ENCODE assay signal across 25 mouse cellular contexts in the genomic region with DNA sequence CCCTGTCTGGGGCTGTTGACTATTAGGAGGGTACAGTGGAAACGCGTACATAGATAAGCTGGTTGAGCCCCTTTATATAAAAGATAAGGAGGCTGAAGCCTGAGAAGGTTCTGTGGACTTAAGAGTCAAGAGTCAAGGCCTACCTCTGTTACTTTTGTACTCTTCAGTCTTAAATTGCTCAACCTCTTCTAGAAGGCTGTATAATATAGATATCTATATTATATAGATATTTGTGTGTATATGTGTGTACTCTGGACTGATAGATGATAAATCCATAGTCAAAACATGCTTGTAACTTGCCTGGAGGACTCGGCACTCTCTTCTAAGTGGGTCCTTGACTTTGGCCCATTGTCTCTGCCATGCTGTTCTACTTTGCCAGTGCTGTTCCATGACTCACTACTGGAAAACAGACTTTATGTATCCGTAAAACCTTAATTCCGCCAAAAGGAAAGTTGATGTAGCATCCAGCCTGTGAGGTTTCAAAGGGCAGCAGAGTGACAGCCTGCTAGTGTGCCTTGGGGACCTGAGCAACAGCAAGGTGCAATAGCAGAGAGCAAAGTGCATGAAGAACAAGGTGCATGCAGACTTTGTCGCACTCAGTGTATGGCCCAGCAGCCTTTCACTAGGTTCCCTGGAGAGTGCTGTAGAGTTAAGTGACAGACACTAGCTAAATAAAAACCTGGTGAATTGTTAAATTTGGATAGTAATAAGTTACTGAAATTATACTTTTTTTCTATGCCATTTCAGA. TPM values are rescaled to one million over a fixed set of nuclear protein-coding genes. Genes with fewer than 3 reads are reported as not detected.
A peak's percentile ranks its signal among the peaks of the same experiment; 100 is the strongest.
DNase-seq lines count a peak whose midpoint lies in the region; ATAC-seq and TF ChIP-seq lines count a peak whose summit lies in the region.
"Had no signal": no experiment of that assay in that cellular context is flagged by ENCODE, and none has a peak within 500 bp of the region (broad histone marks: within the 10 kb centered on the region; RNA-seq: fewer than 3 reads in every experiment).

No protein-coding gene starts in this region.

- no peak overlapping the region for H3K27ac ChIP-seq in kidney, embryonic 16.5 days (ENCODE audit: low read length)
- H3K27ac ChIP-seq in intestine, embryonic 15.5 days = no peak overlapping the region
- peak overlapping the region; percentile 88; the same call in 1 of the 2 replicates for H3K27ac ChIP-seq in small intestine, adult 2 months (ENCODE audit: insufficient read depth, low read depth, low read length)
- no peak overlapping the region for H3K27ac ChIP-seq in cerebellum, adult 2 months (ENCODE audit: insufficient read depth, low read length)
- H3K27ac ChIP-seq: forebrain, embryonic 13.5 days; heart, embryonic 10.5 days; heart, embryonic 15.5 days; hindbrain, embryonic 12.5 days; hindbrain, postnatal 0 days; kidney, postnatal 0 days; midbrain, embryonic 12.5 days; neural tube, embryonic 13.5 days had no signal

- H3K9me3 ChIP-seq in kidney, embryonic 16.5 days (ENCODE audit: low read length) = no peaks in the 10 kb centered on the region
- H3K9me3 ChIP-seq in intestine, embryonic 15.5 days = no peaks in the 10 kb centered on the region
- H3K9me3 ChIP-seq: forebrain, embryonic 13.5 days; heart, embryonic 10.5 days; heart, embryonic 15.5 days; hindbrain, embryonic 12.5 days; megakaryocyte, embryonic 14.5 days; midbrain, embryonic 12.5 days; neural tube, embryonic 13.5 days had no signal

- ATAC-seq in kidney, embryonic 16.5 days (ENCODE audit: low FRiP score, low TSS enrichment) = no peak
- ATAC-seq in intestine, embryonic 15.5 days = peak; percentile 94
- ATAC-seq: CD4-positive, CD25-positive, alpha-beta regulatory T cell, adult 4 months; forebrain, embryonic 13.5 days; hindbrain, postnatal 0 days; lung, postnatal 0 days had no signal

- H3K4me3 ChIP-seq in kidney, embryonic 16.5 days (ENCODE audit: low read length) = no peak overlapping the region
- H3K4me3 ChIP-seq in intestine, embryonic 15.5 days (replicated peaks) = no peak overlapping the region
- no peak overlapping the region for H3K4me3 ChIP-seq in small intestine, adult 2 months (ENCODE audit: low read depth, low read length)
- H3K4me3 ChIP-seq in cerebellum, adult 2 months (replicated peaks; ENCODE audit: insufficient read depth, low read depth, low read length) = no peak overlapping the region
- H3K4me3 ChIP-seq: forebrain, embryonic 13.5 days; heart, embryonic 10.5 days; heart, embryonic 15.5 days; hindbrain, embryonic 12.5 days; megakaryocyte, embryonic 14.5 days; midbrain, embryonic 12.5 days; neural tube, embryonic 13.5 days had no signal

- no peak overlapping the region for H3K4me2 ChIP-seq in kidney, embryonic 16.5 days (replicated peaks; ENCODE audit: low read depth, low read length)
- H3K4me2 ChIP-seq in intestine, embryonic 15.5 days (replicated peaks) = no peak overlapping the region
- H3K4me2 ChIP-seq: forebrain, embryonic 13.5 days; heart, embryonic 15.5 days; hindbrain, embryonic 12.5 days; midbrain, embryonic 12.5 days; neural tube, embryonic 13.5 days had no signal

- no peaks in the 10 kb centered on the region for H3K4me1 ChIP-seq in kidney, embryonic 16.5 days (ENCODE audit: insufficient read depth, low read length)
- no peaks in the 10 kb centered on the region for H3K4me1 ChIP-seq in intestine, embryonic 15.5 days (replicated peaks)
- H3K4me1 ChIP-seq in small intestine, adult 2 months (ENCODE audit: control insufficient read depth, insufficient read depth, insufficient read length, low read length) = peaks cover 2% of the 10 kb centered on the region; the same call in 1 of the 2 replicates
- H3K4me1 ChIP-seq in cerebellum, adult 2 months (ENCODE audit: control insufficient read depth, insufficient read depth, low read length) = peaks cover 3% of the 10 kb centered on the region
- H3K4me1 ChIP-seq: forebrain, embryonic 13.5 days; heart, embryonic 10.5 days; heart, embryonic 15.5 days; hindbrain, embryonic 12.5 days; midbrain, embryonic 12.5 days had no signal

- DNase-seq in kidney, adult 8-10 months = peak; percentile 40 to 64
- peak; percentile 70 for DNase-seq in kidney, adult 9 months
- DNase-seq in gastrocnemius, postnatal 10 days = no peak
- DNase-seq in cerebellum, adult 2 months = no peak
- DNase-seq: adrenal gland, postnatal 14 days; cerebellum, adult 18-20 months; cerebellum, postnatal 14 days; gastrocnemius, postnatal 14 days; heart, adult 11 months; lung, adult 18-20 months; lung, postnatal 4 days had no signal

- peaks cover 16% of the 10 kb centered on the region for H3K36me3 ChIP-seq in kidney, embryonic 16.5 days (ENCODE audit: insufficient read depth, low read length)
- H3K36me3 ChIP-seq in intestine, embryonic 15.5 days = peaks cover 7% of the 10 kb centered on the region; the same call in 1 of the 2 replicates
- H3K36me3 ChIP-seq in small intestine, adult 2 months (ENCODE audit: control insufficient read depth, insufficient read depth, low read length) = peaks cover 18% of the 10 kb centered on the region

- no peak for TF ChIP-seq POLR2A in small intestine, adult 2 months (IDR thresholded peaks at IDR 0.05; ENCODE audit: low read depth, low read length)
- TF ChIP-seq POLR2A in cerebellum, adult 2 months (IDR thresholded peaks at IDR 0.05; ENCODE audit: borderline replicate concordance, insufficient read depth, low read length) = no peak

- H3K9ac ChIP-seq in kidney, embryonic 16.5 days (replicated peaks; ENCODE audit: low read length) = no peak overlapping the region
- H3K9ac ChIP-seq in intestine, embryonic 15.5 days = no peak overlapping the region
- H3K9ac ChIP-seq: forebrain, embryonic 13.5 days; heart, embryonic 15.5 days; hindbrain, embryonic 12.5 days; midbrain, embryonic 12.5 days; neural tube, embryonic 13.5 days had no signal

- H3K27me3 ChIP-seq in kidney, embryonic 16.5 days (ENCODE audit: insufficient read depth, low read length) = no peaks in the 10 kb centered on the region
- H3K27me3 ChIP-seq in intestine, embryonic 15.5 days (replicated peaks) = no peaks in the 10 kb centered on the region
- H3K27me3 ChIP-seq in small intestine, adult 2 months (ENCODE audit: control insufficient read depth, insufficient read depth, low read length) = no peaks in the 10 kb centered on the region
- H3K27me3 ChIP-seq in cerebellum, adult 2 months (ENCODE audit: control insufficient read depth, insufficient read depth, low read length) = no peaks in the 10 kb centered on the region
- H3K27me3 ChIP-seq: forebrain, embryonic 13.5 days; heart, embryonic 15.5 days; hindbrain, embryonic 12.5 days; megakaryocyte, embryonic 14.5 days; midbrain, embryonic 12.5 days; neural tube, embryonic 13.5 days had no signal

- WGBS in kidney, embryonic 16.5 days = 91% methylated on average over 6 of the region's 6 CpGs
- 82% methylated on average over 6 of the region's 6 CpGs for WGBS in intestine, embryonic 15.5 days
- 39% methylated on average over 6 of the region's 6 CpGs for WGBS in small intestine, adult 2 months
- WGBS in cerebellum, adult 2 months = 91% methylated on average over 6 of the region's 6 CpGs

- no peak for TF ChIP-seq CTCF in small intestine, adult 2 months (IDR thresholded peaks at IDR 0.05; ENCODE audit: extremely low read depth, insufficient read length, insufficient replicate concordance, low read depth, low read length)
- TF ChIP-seq CTCF in cerebellum, adult 2 months (IDR thresholded peaks at IDR 0.05; ENCODE audit: borderline replicate concordance, insufficient read depth, low read depth, low read length) = no peak

RNA-seq across cellular contexts. Expression of gene Ppm1a, which starts 28.1 kb away (rescaled TPM):
- 17.4 and 25.3 TPM in 2 replicates for polyA plus RNA-seq in kidney, embryonic 16.5 days (2015; fragmentation: Nextera tagmentation; extraction: Ambion mirVana)
- polyA plus RNA-seq in intestine, embryonic 15.5 days (2015; fragmentation: Nextera tagmentation; extraction: Ambion mirVana) = 54.7 and 56.5 TPM in 2 replicates
- 10.4 and 34.7 TPM in 2 replicates for polyA plus RNA-seq in small intestine, adult 2 months (2012; rRNA removed)
- 100 to 1,000 TPM; 185 to 193 TPM for total RNA-seq in gastrocnemius, postnatal 10 days (2021)
- 168 and 184 TPM in 2 replicates for polyA plus RNA-seq in cerebellum, adult 2 months (2012; rRNA removed)

Comparison
In these comparisons a context has a peak if more than half of its experiments do, and no peak if none do; other contexts are left out.
1. DNase-seq: peak in kidney, adult 8-10 months (2 of 2) and kidney, adult 9 months (single experiment); none in gastrocnemius, postnatal 10 days (single experiment) and cerebellum, adult 2 months (0 of 2).